Mouse (Mus musculus) thymus, postnatal 25 days (tissue): ENCODE measurements around the gene Pou3f1.

Source experiments
- DNase-seq: peaks from one replicate; pipeline ENCODE4 v3.0.0; 2022

Pou3f1 gene

DNA sequence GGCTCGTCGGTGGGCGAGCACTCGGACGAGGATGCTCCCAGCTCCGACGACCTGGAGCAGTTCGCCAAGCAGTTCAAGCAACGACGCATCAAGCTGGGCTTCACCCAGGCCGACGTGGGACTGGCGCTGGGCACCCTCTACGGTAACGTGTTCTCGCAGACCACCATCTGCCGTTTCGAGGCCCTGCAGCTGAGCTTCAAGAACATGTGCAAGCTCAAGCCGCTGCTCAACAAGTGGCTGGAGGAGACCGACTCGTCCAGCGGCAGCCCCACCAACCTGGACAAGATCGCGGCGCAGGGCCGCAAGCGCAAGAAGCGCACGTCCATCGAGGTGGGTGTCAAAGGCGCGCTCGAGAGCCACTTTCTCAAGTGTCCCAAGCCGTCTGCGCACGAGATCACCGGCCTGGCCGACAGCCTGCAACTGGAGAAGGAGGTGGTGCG is 1.8 kb downstream of the Pou3f1 start:
- DNase-seq: no peak

- DNase-seq: no peak
Observed at GRCm38 (mm10) chr4:124659251-124660217, 2.9 kb downstream of the Pou3f1 start.

DNA sequence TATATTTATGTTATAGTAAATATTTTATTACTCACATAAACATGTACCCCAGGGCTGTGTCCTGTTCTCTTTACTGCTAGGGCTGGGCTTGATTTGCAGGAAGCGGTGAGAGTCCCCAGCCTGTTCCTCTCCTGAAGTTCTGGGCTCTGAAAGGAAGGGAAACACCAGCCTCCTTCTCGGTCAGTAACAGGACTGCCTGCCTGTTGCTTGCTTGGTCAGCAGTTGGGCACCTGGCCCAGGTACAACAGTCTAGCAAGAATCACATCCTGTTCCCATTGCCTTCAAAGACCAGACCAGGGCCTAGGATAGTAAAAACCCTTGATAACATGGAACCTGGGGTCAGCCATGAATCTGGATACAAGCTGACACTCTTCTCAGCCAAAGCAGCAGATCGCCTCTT is 4.0 kb downstream of the Pou3f1 start:
- no peak for DNase-seq

DNA sequence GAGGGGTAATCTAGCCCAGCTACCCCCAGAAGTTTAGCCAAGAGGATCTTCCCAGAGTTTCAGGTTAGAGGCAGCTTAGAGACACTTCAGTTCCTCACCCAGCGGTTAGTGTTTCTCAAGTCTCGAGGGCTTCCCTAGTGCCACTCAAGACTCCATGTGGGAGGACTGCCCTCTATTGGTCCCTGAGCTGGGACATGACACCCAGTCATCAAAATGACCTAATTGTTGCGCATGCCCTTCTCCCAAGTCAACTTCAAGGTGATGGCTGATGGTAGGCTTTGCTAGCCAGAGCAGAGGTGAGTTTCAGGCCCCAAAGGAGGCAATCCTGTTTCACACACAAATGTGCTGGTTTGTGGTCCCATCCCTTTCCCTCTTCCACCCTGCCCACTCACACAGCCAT is 6.4 kb downstream of the Pou3f1 start:
- DNase-seq: no peak

- no peak for DNase-seq
Observed at GRCm38 (mm10) chr4:124664185-124664584, 7.6 kb downstream of the Pou3f1 start.

DNA sequence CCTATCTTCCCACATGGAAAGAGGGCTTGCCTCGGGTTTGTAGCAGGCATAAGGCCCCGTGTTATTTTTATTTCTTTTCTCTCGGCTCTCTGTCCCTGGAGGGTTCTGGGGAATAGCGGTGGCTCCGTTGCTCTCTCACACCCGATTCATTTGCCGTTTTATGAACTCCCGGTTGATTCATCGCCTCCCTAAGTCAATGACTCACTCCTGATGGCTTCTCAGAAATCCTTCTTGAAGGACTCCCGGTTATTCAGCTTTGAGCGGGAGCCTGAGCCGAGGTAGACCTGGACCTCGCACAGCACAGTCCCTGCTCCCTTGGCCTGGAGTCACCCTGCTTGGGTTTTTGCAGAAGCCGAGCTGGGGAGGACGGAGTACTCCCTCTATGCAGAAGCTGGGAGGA is 8.0 kb downstream of the Pou3f1 start:
- DNase-seq: no peak

- DNase-seq: no peak
Observed at GRCm38 (mm10) chr4:124667476-124668033, 10.9 kb downstream of the Pou3f1 start.

DNA sequence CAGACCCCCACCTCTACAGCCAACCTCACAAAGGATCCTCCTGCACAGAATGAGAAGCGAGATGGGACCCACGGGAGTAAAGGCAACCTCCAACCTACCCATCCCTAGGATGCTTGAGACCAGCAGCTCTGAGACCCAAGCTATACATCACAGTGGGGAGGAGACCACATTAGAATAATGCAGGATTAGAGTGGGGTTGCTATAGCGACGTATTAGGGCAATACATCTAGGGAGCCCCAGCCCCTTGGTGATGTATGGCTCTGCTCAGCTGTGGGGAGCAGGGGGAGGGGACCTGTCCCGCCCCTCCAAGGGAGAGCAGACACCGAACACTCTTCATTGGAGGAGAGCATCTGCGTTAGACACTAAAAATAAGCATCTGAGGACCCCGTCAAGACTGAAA is 11.5 kb downstream of the Pou3f1 start:
- no peak for DNase-seq

- DNase-seq: no peak
Observed at GRCm38 (mm10) chr4:124670232-124670631, 13.6 kb downstream of the Pou3f1 start.

GRCm38 (mm10) chr4:124671583-124671982 is 15.0 kb downstream of the Pou3f1 start:
- no peak for DNase-seq

DNA sequence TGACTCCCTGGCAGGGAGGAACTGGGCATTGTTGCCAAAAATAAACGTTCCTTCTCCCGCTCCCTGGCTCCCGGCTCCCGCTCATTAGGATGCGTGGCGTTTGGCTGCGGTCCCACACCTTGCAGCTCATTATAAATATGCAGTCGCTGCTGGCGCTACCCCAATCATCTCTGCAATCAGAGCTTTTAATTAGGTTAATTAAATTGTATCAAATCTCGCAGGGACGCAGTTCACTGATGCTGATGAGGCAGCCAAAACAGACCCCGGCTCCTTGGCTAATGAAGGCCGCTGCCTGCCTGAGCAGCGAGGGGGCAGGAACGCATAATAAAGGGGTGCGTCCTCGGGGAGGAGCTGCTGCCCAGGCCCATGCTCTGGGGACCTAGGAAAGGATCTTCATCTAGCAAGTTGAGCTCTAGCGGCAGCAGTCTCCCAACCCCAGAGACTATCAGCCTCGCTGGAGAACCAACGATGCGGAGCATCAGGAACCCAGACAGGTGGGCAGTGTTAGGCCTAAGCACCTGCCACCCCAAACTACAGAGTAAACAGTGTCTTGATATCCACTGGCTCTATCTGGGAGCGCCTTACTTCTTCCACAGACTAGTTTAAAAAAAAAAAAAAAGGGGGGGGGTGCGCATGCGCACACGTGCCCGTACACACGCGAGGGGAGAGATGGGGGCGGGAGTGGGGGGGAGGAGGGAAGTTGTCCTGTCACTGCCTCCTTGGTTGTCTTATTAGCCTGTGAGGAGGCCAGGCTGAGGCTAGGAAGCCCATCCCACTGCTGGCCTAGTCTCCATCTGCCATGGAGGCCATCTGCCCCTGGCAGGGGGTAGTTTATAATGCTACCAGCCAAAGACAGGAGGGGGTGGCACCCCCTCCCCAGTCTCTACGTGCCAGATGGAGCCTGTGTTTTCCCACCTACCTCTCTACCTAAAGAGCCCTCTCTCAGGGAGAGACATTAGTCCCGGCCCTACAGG is 16.0 kb downstream of the Pou3f1 start:
- no peak for DNase-seq

- DNase-seq: no peak
Observed at GRCm38 (mm10) chr4:124674334-124675032, 17.9 kb downstream of the Pou3f1 start.

GRCm38 (mm10) chr4:124675037-124675436 is 18.4 kb downstream of the Pou3f1 start:
- DNase-seq: peak; percentile 41

GRCm38 (mm10) chr4:124675958-124676357 is 19.4 kb downstream of the Pou3f1 start:
- no peak for DNase-seq

DNA sequence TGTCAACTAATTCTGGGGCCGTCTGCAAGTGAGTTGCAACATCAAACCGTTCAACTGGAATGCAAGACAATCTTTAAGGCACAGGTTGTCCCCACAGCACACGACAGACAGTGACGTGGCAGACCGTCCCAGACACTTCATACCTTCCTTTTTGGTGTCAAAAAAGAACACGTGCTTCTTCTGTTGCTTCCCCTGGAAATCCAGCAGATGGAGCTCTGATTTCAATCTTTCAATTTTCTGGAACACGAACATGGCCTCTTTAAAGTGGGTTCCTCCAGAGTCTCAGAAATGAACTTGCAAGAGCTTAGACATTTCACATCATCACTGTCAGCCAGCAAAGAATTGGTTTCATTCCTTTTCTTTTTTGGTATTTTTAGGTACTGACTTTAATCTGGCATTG is 25.7 kb downstream of the Pou3f1 start:
- DNase-seq: no peak

DNA sequence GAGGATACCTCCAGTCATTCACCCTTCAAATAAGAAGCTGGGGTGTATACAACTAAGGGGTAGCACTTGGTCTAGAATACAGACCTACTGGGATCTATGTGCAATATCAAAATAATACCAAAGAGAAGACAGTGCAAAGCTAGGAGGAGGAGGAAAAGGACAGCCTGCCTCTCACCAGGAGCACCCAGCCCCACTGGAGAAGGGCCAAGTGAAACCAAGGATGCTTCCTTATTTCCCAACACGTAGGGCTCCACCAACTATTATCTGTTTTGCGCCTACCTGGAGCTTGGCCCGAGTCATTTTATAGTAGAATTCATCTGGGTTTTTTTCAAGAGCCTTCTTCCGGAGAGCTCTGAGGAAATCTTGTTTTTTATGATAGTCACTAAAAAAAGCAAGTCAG is 26.9 kb downstream of the Pou3f1 start:
- no peak for DNase-seq

DNA sequence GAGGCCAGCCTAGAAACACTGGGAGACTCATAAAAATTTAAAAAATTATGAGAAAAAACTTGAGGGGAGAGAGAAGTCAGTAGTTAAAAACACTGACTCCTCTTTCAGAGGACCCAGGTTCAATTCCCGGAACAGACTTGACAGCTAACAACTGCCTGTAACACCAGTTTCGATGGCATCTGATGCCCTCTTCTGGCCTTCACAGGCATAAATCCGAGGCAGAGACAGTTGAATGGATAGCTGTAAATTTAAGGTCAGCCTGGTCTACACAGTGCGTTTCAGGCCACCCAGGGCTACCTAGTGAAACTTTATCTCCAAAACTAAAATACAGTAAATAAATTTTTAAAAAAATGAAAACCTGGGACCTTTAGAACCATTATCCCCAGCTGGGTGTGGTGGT is 28.4 kb downstream of the Pou3f1 start:
- no peak for DNase-seq

DNA sequence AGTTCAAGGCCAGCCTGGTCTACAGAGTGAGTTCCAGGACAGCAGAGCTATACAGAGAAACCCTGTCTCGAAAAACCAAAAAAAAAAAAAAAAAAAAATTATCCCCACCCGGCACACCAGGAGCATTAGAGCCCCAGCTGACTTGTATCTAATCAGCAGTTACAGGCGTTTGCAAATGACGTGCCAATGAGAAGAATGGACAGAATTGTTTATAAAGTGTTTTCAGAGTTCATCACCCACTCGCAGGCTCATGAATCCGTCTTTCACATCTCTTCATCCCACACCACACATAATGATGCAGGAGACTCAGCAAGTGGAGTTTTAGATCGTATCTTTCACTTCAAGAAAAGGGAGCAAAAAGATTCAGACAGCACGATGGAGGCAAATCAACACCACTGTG is 28.8 kb downstream of the Pou3f1 start:
- no peak for DNase-seq

GRCm38 (mm10) chr4:124685897-124686402 is 29.3 kb downstream of the Pou3f1 start:
- DNase-seq: no peak

GRCm38 (mm10) chr4:124691455-124691854 is 34.8 kb downstream of the Pou3f1 start:
- no peak for DNase-seq

DNA sequence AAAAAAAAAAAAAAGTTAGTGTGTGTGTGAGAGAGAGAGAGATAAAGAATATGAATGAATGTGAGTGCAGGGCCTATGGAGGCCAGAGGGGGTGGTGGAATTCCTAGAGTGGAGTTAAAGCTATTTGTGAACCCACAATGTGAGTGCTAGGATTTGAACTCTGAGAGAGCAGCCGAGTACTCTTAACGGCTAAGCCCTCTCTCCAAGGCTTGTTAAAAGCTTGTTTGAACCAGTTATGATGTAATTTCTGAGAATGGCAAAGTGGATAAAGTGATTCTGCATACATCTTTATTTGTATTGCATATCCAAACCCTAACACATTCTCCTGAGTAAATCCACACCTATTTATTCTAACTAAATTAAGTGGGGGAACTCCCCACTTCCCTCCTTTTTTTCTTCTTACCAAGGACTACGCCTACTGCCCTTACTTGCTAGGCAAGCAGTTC is 35.8 kb downstream of the Pou3f1 start:
- no peak for DNase-seq
